Comparison of ENCODE assay signal across 27 mouse cellular contexts in the genomic region with DNA sequence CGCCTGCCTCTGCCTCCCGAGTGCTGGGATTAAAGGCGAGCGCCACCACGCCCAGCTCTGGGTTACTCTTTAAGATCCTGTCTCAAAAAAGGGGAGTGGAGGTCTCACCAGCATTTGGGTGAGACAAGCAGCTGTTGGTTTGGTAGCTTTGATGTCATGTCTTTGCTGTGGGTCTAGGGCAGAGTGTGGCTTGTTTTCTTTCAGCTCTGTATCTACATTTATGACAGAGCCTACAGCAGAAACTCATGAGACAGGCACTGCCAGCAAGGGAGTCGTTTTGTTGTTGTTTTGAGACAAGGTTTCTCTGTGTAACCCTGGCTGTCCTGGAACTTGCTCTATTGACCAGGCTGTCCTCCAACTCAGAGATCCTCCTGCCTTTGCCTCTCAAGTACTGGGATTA. TPM values are rescaled to one million over a fixed set of nuclear protein-coding genes. Genes with fewer than 3 reads are reported as not detected.
DNase-seq lines count a peak whose midpoint lies in the region; ATAC-seq and TF ChIP-seq lines count a peak whose summit lies in the region.
"Had no signal": no experiment of that assay in that cellular context is flagged by ENCODE, and none has a peak within 500 bp of the region (broad histone marks: within the 10 kb centered on the region; RNA-seq: fewer than 3 reads in every experiment).

No protein-coding gene starts in this region.

- H3K9me3 ChIP-seq in liver, embryonic 11.5 days (ENCODE audit: control insufficient read depth, low read length): no peaks in the 10 kb centered on the region
- no peaks in the 10 kb centered on the region for H3K9me3 ChIP-seq in liver, embryonic 16.5 days (replicated peaks; ENCODE audit: control insufficient read depth, low read length)
- H3K9me3 ChIP-seq: embryonic facial prominence, embryonic 15.5 days; forebrain, embryonic 10.5 days; heart, embryonic 15.5 days; hindbrain, embryonic 10.5 days had no signal

- no peak overlapping the region for H3K4me2 ChIP-seq in liver, embryonic 11.5 days
- no peak overlapping the region for H3K4me2 ChIP-seq in liver, embryonic 16.5 days (ENCODE audit: low read depth, low read length)
- H3K4me2 ChIP-seq: embryonic facial prominence, embryonic 15.5 days; heart, embryonic 11.5 days; heart, embryonic 15.5 days; hindbrain, embryonic 14.5 days had no signal

- peaks cover 17% of the 10 kb centered on the region for H3K4me1 ChIP-seq in liver, adult 2 months (ENCODE audit: control insufficient read depth, insufficient read depth, low read length)
- H3K4me1 ChIP-seq in liver, embryonic 11.5 days (replicated peaks; ENCODE audit: control insufficient read depth, insufficient read depth, low read length): peaks cover 11% of the 10 kb centered on the region
- H3K4me1 ChIP-seq in liver, embryonic 16.5 days (ENCODE audit: control insufficient read depth, low read depth, low read length): peaks cover 25% of the 10 kb centered on the region

- H3K9ac ChIP-seq in liver, adult 2 months (ENCODE audit: low read depth, low read length): peak overlapping the region; percentile 61
- no peak overlapping the region for H3K9ac ChIP-seq in liver, embryonic 11.5 days (ENCODE audit: low read depth, low read length)
- no peak overlapping the region for H3K9ac ChIP-seq in liver, embryonic 16.5 days (ENCODE audit: low read depth, low read length)
- H3K9ac ChIP-seq: embryonic facial prominence, embryonic 15.5 days; heart, embryonic 15.5 days; hindbrain, embryonic 14.5 days had no signal

- peaks cover 9% of the 10 kb centered on the region for H3K36me3 ChIP-seq in liver, adult 2 months (ENCODE audit: control insufficient read depth, insufficient read depth, low read length)
- peaks cover 3% of the 10 kb centered on the region; the same call in 1 of the 2 replicates for H3K36me3 ChIP-seq in liver, embryonic 11.5 days (ENCODE audit: control insufficient read depth, insufficient read depth, low read length)
- H3K36me3 ChIP-seq in liver, embryonic 16.5 days (ENCODE audit: control insufficient read depth, insufficient read depth): no peaks in the 10 kb centered on the region

- H3K27me3 ChIP-seq in liver, adult 2 months (ENCODE audit: control insufficient read depth, insufficient read depth, low read length): no peaks in the 10 kb centered on the region
- H3K27me3 ChIP-seq in liver, embryonic 11.5 days (replicated peaks; ENCODE audit: control insufficient read depth, insufficient read depth, low read length): no peaks in the 10 kb centered on the region
- H3K27me3 ChIP-seq in liver, embryonic 16.5 days (ENCODE audit: control insufficient read depth, insufficient read depth, low read depth, low read length): no peaks in the 10 kb centered on the region
- H3K27me3 ChIP-seq: CH12.LX; embryonic facial prominence, embryonic 15.5 days; heart, embryonic 15.5 days; Patski had no signal

- peaks cover 8% of the 10 kb centered on the region; the same call in 1 of the 2 replicates for H3K79me2 ChIP-seq in liver, adult 2 months (ENCODE audit: control insufficient read depth, insufficient read depth, low read length)

- ATAC-seq in liver, embryonic 11.5 days (replicated peaks; ENCODE audit: low FRiP score): no peak
- no peak for ATAC-seq in liver, embryonic 16.5 days (ENCODE audit: low read depth)
- ATAC-seq in granulocyte monocyte progenitor cell, adult 5-6 weeks (replicated peaks; ENCODE audit: poor library complexity, severe bottlenecking): no peak
- ATAC-seq: forebrain, embryonic 14.5 days; Patski had no signal

- 75% methylated on average over 6 of the region's 6 CpGs for WGBS in liver, adult 2 months
- WGBS in liver, embryonic 11.5 days: 94% methylated on average over 6 of the region's 6 CpGs
- WGBS in liver, embryonic 16.5 days (ENCODE audit: insufficient replicate concordance): 83% methylated on average over 6 of the region's 6 CpGs

- peak overlapping the region; percentile 87 for H3K27ac ChIP-seq in liver, adult 2 months (replicated peaks; ENCODE audit: insufficient read depth, low read depth, low read length)
- H3K27ac ChIP-seq in liver, embryonic 11.5 days (ENCODE audit: low read depth, low read length): no peak overlapping the region
- peak overlapping the region; percentile 20; the same call in 1 of the 2 replicates for H3K27ac ChIP-seq in liver, embryonic 16.5 days (ENCODE audit: low read length)
- H3K27ac ChIP-seq: embryonic facial prominence, embryonic 15.5 days; forebrain, embryonic 10.5 days; heart, adult 2 months; heart, embryonic 15.5 days; hindbrain, embryonic 10.5 days; hindbrain, embryonic 14.5 days had no signal

- no peak for TF ChIP-seq POLR2A in liver, adult 2 months (IDR thresholded peaks at IDR 0.05; ENCODE audit: extremely low read depth, insufficient read depth, low read length)

- H3K4me3 ChIP-seq in liver, adult 2 months (ENCODE audit: insufficient read depth, low read depth, low read length): no peak overlapping the region
- no peak overlapping the region for H3K4me3 ChIP-seq in liver, embryonic 11.5 days (ENCODE audit: low read depth, low read length)
- no peak overlapping the region for H3K4me3 ChIP-seq in liver, embryonic 16.5 days (ENCODE audit: low read depth, low read length)
- H3K4me3 ChIP-seq: embryonic facial prominence, embryonic 15.5 days; forebrain, embryonic 10.5 days; heart, adult 2 months; heart, embryonic 15.5 days; hindbrain, embryonic 10.5 days had no signal

- TF ChIP-seq CTCF in liver, adult 2 months (IDR thresholded peaks at IDR 0.05; ENCODE audit: low read depth, low read length): no peak

- peak; percentile 74 for DNase-seq in liver, adult 2 months (ENCODE audit: extremely low read depth, low read depth, low spot score)
- no peak for DNase-seq in liver, embryonic 11.5 days (ENCODE audit: low spot score)
- peak; percentile 16 for DNase-seq in thymus, postnatal 25 days
- no peak for DNase-seq in thymus, postnatal 14 days
- DNase-seq in lung, postnatal 4 days: no peak
- DNase-seq: adrenal gland, adult 8-10 months; adrenal gland, postnatal 36 days; cerebellum, adult 2 months; cerebellum, postnatal 10 days; gastrocnemius, postnatal 36 days; heart, adult 2 months; heart, postnatal 14 days had no signal

RNA-seq across cellular contexts. Expression of a gene that starts 2.6 kb away (rescaled TPM):
- 63.5 and 65.6 TPM in 2 replicates for total RNA-seq in liver, adult 2 months (2014; rRNA removed)
- 18.5 and 19.8 TPM in 2 replicates for polyA plus RNA-seq in liver, adult 2 months (2012; rRNA removed)
- polyA plus RNA-seq in liver, embryonic 11.5 days (2014; fragmentation: Nextera tagmentation; extraction: Ambion mirVana): 13.4 and 14.5 TPM in 2 replicates
- polyA plus RNA-seq in liver, embryonic 16.5 days (2015; fragmentation: Nextera tagmentation; extraction: Ambion mirVana): 5.6 and 6.4 TPM in 2 replicates
- total RNA-seq in granulocyte monocyte progenitor cell, adult 5-6 weeks (2014; fragmentation: Nextera tagmentation): 10.4 and 16.8 TPM in 2 replicates
- 6.9 and 10.3 TPM in 2 replicates for total RNA-seq in granulocyte monocyte progenitor cell, adult 5-6 weeks (2017)

RNA-seq across cellular contexts. Expression of a gene that starts 20.9 kb away (rescaled TPM):
- 8.5 and 11.2 TPM in 2 replicates for total RNA-seq in liver, adult 2 months (2014; rRNA removed)
- polyA plus RNA-seq in liver, adult 2 months (2012; rRNA removed): 8.8 and 10.6 TPM in 2 replicates
- 57.9 and 64.9 TPM in 2 replicates for polyA plus RNA-seq in liver, embryonic 11.5 days (2014; fragmentation: Nextera tagmentation; extraction: Ambion mirVana)
- 19.4 and 20.3 TPM in 2 replicates for polyA plus RNA-seq in liver, embryonic 16.5 days (2015; fragmentation: Nextera tagmentation; extraction: Ambion mirVana)
- total RNA-seq in granulocyte monocyte progenitor cell, adult 5-6 weeks (2014; fragmentation: Nextera tagmentation): 53.9 and 57.8 TPM in 2 replicates
- 42.1 and 44.8 TPM in 2 replicates for total RNA-seq in granulocyte monocyte progenitor cell, adult 5-6 weeks (2017)

RNA-seq across cellular contexts. Expression of a gene that starts 41.4 kb away (rescaled TPM):
- total RNA-seq in liver, adult 2 months (2014; rRNA removed): not detected in 2 replicates
- not detected in 2 replicates for polyA plus RNA-seq in liver, adult 2 months (2012; rRNA removed)
- polyA plus RNA-seq in liver, embryonic 11.5 days (2014; fragmentation: Nextera tagmentation; extraction: Ambion mirVana): not detected in 2 replicates
- polyA plus RNA-seq in liver, embryonic 16.5 days (2015; fragmentation: Nextera tagmentation; extraction: Ambion mirVana): not detected in 2 replicates
- total RNA-seq in granulocyte monocyte progenitor cell, adult 5-6 weeks (2014; fragmentation: Nextera tagmentation): not detected in 2 replicates
- total RNA-seq in granulocyte monocyte progenitor cell, adult 5-6 weeks (2017): not detected in 2 replicates
- total RNA-seq: adrenal gland, adult 8-10 months; adrenal gland, postnatal 36 days; CH12.LX; gastrocnemius, adult 8-10 months; gastrocnemius, postnatal 36 days; heart, adult 2 months; heart, postnatal 14 days had no signal
- polyA plus RNA-seq: C2C12; cerebellum, adult 2 months; embryonic facial prominence, embryonic 11.5 days; embryonic facial prominence, embryonic 15.5 days; erythroblast, embryonic 14.5 days; forebrain, embryonic 10.5 days; forebrain, embryonic 14.5 days; heart, adult 2 months; heart, embryonic 11.5 days; heart, embryonic 15.5 days; hindbrain, embryonic 10.5 days; hindbrain, embryonic 14.5 days; Patski had no signal

RNA-seq across cellular contexts. Expression of a gene that starts 41.6 kb away (rescaled TPM):
- 163 and 201 TPM in 2 replicates for total RNA-seq in liver, adult 2 months (2014; rRNA removed)
- 196 and 218 TPM in 2 replicates for polyA plus RNA-seq in liver, adult 2 months (2012; rRNA removed)
- polyA plus RNA-seq in liver, embryonic 11.5 days (2014; fragmentation: Nextera tagmentation; extraction: Ambion mirVana): 117 and 128 TPM in 2 replicates
- polyA plus RNA-seq in liver, embryonic 16.5 days (2015; fragmentation: Nextera tagmentation; extraction: Ambion mirVana): 42.9 and 45.3 TPM in 2 replicates
- 70.8 and 90.6 TPM in 2 replicates for total RNA-seq in granulocyte monocyte progenitor cell, adult 5-6 weeks (2014; fragmentation: Nextera tagmentation)
- total RNA-seq in granulocyte monocyte progenitor cell, adult 5-6 weeks (2017): 74.1 and 76.1 TPM in 2 replicates

RNA-seq across cellular contexts. Expression of a gene that starts 49.4 kb away (rescaled TPM):
- total RNA-seq in liver, adult 2 months (2014; rRNA removed): 1.7 and 1.8 TPM in 2 replicates
- 2.7 and 3.0 TPM in 2 replicates for polyA plus RNA-seq in liver, adult 2 months (2012; rRNA removed)
- 13.6 and 13.7 TPM in 2 replicates for polyA plus RNA-seq in liver, embryonic 11.5 days (2014; fragmentation: Nextera tagmentation; extraction: Ambion mirVana)
- polyA plus RNA-seq in liver, embryonic 16.5 days (2015; fragmentation: Nextera tagmentation; extraction: Ambion mirVana): 4.1 and 4.9 TPM in 2 replicates
- not detected in 2 replicates for total RNA-seq in granulocyte monocyte progenitor cell, adult 5-6 weeks (2014; fragmentation: Nextera tagmentation)
- not detected in 2 replicates for total RNA-seq in granulocyte monocyte progenitor cell, adult 5-6 weeks (2017)
- polyA plus RNA-seq: erythroblast, embryonic 14.5 days had no signal

Comparison
In these comparisons a context has a peak if more than half of its experiments do, and no peak if none do; other contexts are left out.
1. DNase-seq: peak in liver, adult 2 months (single experiment) and thymus, postnatal 25 days (single experiment); none in liver, embryonic 11.5 days (single experiment), thymus, postnatal 14 days (single experiment) and lung, postnatal 4 days (0 of 2).